Mouse (Mus musculus) brain, embryonic 14.5 days (tissue): ENCODE measurements at regions not wholly inside any gene's neighbourhood (a gene's known extent, or its start where the extent isn't known, plus 50 kb on each side); places are given as distances from the start of the nearest gene placed in this dataset.

Source experiments
- CTCF ChIP-seq: fragments of 200-500 bp; IDR thresholded peaks from 2 replicates; pipeline ENCODE4 v1.5.1; 2012; ENCODE audit warnings: inconsistent platforms, mild to moderate bottlenecking, moderate library complexity, borderline replicate concordance; ENCODE audit not compliant: insufficient read depth, insufficient read length; ENCODE audit errors: extremely low read depth
- POLR2A ChIP-seq: fragments of 200-500 bp; IDR thresholded peaks from 2 replicates; pipeline ENCODE4 v1.6.1; 2012; ENCODE audit warnings: mild to moderate bottlenecking, inconsistent platforms, borderline replicate concordance; ENCODE audit not compliant: poor library complexity, insufficient read depth, insufficient read length, severe bottlenecking; ENCODE audit errors: extremely low read depth

DNA sequence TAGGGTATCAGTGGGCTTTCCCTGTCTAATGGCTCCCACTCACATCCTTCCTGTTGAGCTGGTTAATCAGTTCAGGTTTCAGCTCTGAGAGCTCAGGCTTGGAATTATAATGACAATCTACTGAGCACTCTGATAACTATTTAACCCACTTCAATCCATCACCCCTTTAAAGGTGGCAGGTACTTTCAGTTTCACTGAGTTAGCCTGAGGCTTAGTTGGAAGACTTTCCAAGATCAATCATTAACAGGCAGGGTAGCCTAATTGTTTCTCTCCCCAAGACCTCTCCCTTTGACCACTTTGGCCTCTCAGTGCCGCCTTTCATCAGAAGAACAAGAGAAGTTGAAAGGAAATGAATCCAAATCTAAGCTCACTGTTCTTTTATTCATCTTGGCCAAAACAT is 99.1 kb downstream of the Mbl2 start:
- TF ChIP-seq POLR2A (no peak), CTCF (no peak)
